Mouse (Mus musculus) cerebellum, adult 2 months (tissue): ENCODE data around the gene Lsm2.

Experiments used
- CTCF ChIP-seq: fragments of 200-500 bp; IDR thresholded peaks from 2 replicates; pipeline ENCODE4 v1.5.1; 2011; ENCODE audit warnings: low read depth, mild to moderate bottlenecking, control low read depth, low read length, moderate library complexity, borderline replicate concordance; ENCODE audit not compliant: insufficient read depth
- POLR2A ChIP-seq: fragments of 200-500 bp; IDR thresholded peaks from 2 replicates; pipeline ENCODE4 v1.6.1; 2011; ENCODE audit warnings: low read length, control low read depth, borderline replicate concordance; ENCODE audit not compliant: insufficient read depth

DNA sequence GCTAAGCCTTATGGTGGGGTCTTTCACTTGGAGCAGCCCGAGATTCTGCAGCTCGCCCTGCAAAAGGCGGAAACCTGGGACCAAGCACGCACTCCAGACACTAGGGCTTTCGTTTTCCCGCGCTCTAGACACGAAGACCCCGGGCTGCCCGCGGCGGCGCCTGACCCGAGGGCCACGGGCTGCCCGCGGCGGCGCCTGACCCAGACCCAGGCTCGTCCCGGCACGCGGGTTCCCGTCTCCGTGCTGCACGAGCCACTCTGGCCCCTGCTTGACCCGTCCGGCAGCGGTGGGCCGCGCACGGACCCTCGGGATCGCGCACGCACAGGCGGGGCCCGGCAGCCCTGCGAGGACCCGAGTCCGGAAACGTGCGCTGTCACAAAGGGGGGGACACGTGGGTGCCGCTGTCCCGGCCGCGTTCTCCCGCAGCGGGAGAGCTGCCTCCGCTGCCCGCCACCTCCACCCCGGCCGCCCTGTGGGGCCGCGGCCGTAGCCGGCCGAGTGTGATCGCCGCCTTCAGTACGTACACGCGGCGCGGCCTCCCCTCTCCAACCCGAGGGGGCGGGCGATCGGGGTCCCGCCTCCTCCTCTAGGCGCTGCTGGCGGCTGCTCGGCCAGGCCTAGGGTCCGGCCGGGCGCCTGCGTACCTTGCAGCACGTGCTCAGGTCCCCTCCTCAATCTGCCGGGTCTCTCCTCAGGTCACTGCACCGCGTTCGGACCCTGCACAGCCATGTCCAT is 19.2 kb downstream of the Lsm2 start, which contains the start of gene Vars:
- TF ChIP-seq CTCF, result no peak
- TF ChIP-seq POLR2A, result peak; percentile 52
